Mouse (Mus musculus) heart, postnatal 0 days (tissue): Measurements from ENCODE around the gene Cep112. TPM values are rescaled to one million over a fixed set of nuclear protein-coding genes. Genes with fewer than 3 reads are reported as not detected.
A peak's percentile ranks its signal among the peaks of the same experiment; 100 is the strongest.

ENCODE experiments used
- ATAC-seq: fragments of 200-750 bp; cut with Nextera tagmentation; 2 replicates; pipeline ENCODE4 v1.8.0; 2017; ENCODE audit warnings: low read depth, moderate number of reproducible peaks, moderate library complexity; ENCODE audit not compliant: insufficient read depth
- DNase-seq: peaks from one replicate; pipeline ENCODE4 v3.0.0-alpha.2; 2016; ENCODE audit warnings: low spot score
- H3K27ac ChIP-seq: fragments of 300-500 bp; sonication (generic); 2 replicates; pipeline ENCODE4 v1.5.1; 2014; ENCODE audit warnings: low read depth, mild to moderate bottlenecking
- H3K27me3 ChIP-seq: fragments of 300-500 bp; sonication (generic); 2 replicates; pipeline ENCODE4 v1.6.1; 2014; ENCODE audit warnings: low read length, mixed read lengths; ENCODE audit not compliant: control insufficient read depth, insufficient read depth
- H3K36me3 ChIP-seq: fragments of 300-500 bp; sonication (generic); replicated peaks from 2 replicates; pipeline ENCODE4 v1.6.1; 2014; ENCODE audit warnings: low read length, mixed read lengths; ENCODE audit not compliant: control insufficient read depth, insufficient read depth
- H3K4me1 ChIP-seq: fragments of 300-500 bp; sonication (generic); 2 replicates; pipeline ENCODE4 v1.6.1; 2014; ENCODE audit warnings: antibody characterized with exemption; ENCODE audit not compliant: control insufficient read depth, insufficient read depth
- H3K4me2 ChIP-seq: fragments of 300-500 bp; sonication (generic); 2 replicates; pipeline ENCODE4 v1.6.1; 2014; ENCODE audit warnings: low read depth, mild to moderate bottlenecking, low read length, moderate library complexity
- H3K4me3 ChIP-seq: fragments of 300-500 bp; sonication (generic); 2 replicates; pipeline ENCODE4 v1.5.1; 2014; ENCODE audit warnings: low read depth, low read length
- H3K9ac ChIP-seq: fragments of 300-500 bp; sonication (generic); replicated peaks from 2 replicates; pipeline ENCODE4 v1.6.1; 2014; ENCODE audit warnings: low read depth, low read length, mixed read lengths
- H3K9me3 ChIP-seq: fragments of 300-500 bp; sonication (generic); replicated peaks from 2 replicates; pipeline ENCODE4 v1.6.1; 2016; ENCODE audit warnings: low read length; ENCODE audit not compliant: control insufficient read depth
- CTCF ChIP-seq: IDR thresholded peaks from 2 replicates; pipeline ENCODE4 v1.5.1; 2016; ENCODE audit warnings: antibody characterized with exemption, control low read depth, low read depth
- EP300 ChIP-seq: IDR thresholded peaks from 2 replicates; pipeline ENCODE4 v1.6.1; 2016; ENCODE audit warnings: antibody characterized with exemption, low read depth
- WGBS: fragments of 180-500 bp; shearing (Covaris S2); extraction: QIAGEN DNeasy Blood & Tissue Kit; methylation state at CpG from one replicate; pipeline ENCODE4 v1.1.7; 2014; 5-methylcytosine and 5-hydroxymethylcytosine counted together
- polyA plus RNA-seq: library from polyadenylated mRNA; unstranded; fragments of >200 nt; fragmentation: Nextera tagmentation; extraction: Ambion mirVana; gene quantifications from 2 replicates; pipeline ENCODE4 v1.2.1, GENCODE M21; 2015
- total RNA-seq: library from RNA; depleted of rRNA; stranded (reverse); fragments of >200 nt; gene quantifications from 2 replicates; pipeline ENCODE4 v1.2.3, GENCODE M21; 2014; ENCODE audit warnings: low replicate concordance

Cep112 gene
- total and polyA plus RNA-seq, 2 experiments from 2014 or later = 1.2 to 5.8 TPM

DNA sequence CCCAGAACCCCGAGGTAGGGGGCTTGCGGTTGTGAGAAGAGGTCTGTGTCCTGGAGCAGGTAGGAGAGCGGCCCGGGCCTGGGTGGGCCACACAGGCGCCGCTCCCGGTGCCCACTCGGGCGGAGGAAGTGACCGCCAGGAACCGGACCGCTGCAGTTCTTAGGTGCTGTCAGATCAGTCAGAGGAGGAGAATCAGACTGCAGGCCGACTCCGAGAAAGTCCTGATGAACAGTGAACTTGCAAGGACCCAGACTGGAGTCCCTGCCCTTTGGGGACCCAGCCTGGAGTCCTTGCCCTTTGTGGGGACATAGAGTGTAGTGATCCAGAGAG, 565 bp downstream of the Cep112 start:
- no peaks in the 10 kb centered on the region for H3K27me3 ChIP-seq
- H3K9ac ChIP-seq = peak overlapping the region; percentile 79
- TF ChIP-seq EP300 = no peak
- TF ChIP-seq CTCF = no peak
- no peaks in the 10 kb centered on the region for H3K36me3 ChIP-seq
- no peaks in the 10 kb centered on the region for H3K9me3 ChIP-seq
- H3K4me1 ChIP-seq = no peaks in the 10 kb centered on the region
- H3K4me2 ChIP-seq = peak overlapping the region; percentile 90
- H3K27ac ChIP-seq = peak overlapping the region; percentile 46
- DNase-seq (no peak), ATAC-seq (peak; percentile 40)
- WGBS = 4% methylated on average over 14 of the region's 14 CpGs
- peak overlapping the region; percentile 79 for H3K4me3 ChIP-seq

DNA sequence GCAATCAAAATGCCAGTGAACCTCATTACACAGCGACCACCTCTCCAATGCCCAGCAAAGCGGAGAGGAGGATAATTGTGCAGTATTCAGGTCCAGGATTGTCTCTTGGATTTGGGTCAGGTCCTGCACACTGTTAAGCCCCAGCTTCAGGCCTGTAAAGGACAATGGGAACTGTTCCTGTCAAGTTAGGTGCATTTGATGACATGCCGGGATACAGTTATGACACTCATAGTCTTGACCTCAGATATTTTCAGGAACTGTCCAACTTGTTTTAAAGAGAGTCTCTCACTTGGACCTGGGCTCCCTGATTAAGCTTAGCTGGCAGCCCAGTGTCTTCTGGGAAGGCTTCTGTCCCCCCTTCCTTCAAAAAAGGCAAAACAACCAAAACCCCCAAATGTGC, 1.1 kb downstream of the Cep112 start:
- H3K27ac ChIP-seq = no peak overlapping the region
- WGBS = 79% methylated on average over 3 of the region's 3 CpGs
- TF ChIP-seq EP300 (no peak), CTCF (no peak)
- H3K4me2 ChIP-seq = peak overlapping the region; percentile 90
- no peak for ATAC-seq
- H3K9ac ChIP-seq = peak overlapping the region; percentile 79; the same call in 1 of the 2 replicates
- no peaks in the 10 kb centered on the region for H3K27me3 ChIP-seq
- H3K36me3 ChIP-seq = no peaks in the 10 kb centered on the region
- no peaks in the 10 kb centered on the region for H3K9me3 ChIP-seq
- DNase-seq = no peak
- H3K4me1 ChIP-seq = no peaks in the 10 kb centered on the region
- H3K4me3 ChIP-seq = peak overlapping the region; percentile 79; the same call in 1 of the 2 replicates

DNA sequence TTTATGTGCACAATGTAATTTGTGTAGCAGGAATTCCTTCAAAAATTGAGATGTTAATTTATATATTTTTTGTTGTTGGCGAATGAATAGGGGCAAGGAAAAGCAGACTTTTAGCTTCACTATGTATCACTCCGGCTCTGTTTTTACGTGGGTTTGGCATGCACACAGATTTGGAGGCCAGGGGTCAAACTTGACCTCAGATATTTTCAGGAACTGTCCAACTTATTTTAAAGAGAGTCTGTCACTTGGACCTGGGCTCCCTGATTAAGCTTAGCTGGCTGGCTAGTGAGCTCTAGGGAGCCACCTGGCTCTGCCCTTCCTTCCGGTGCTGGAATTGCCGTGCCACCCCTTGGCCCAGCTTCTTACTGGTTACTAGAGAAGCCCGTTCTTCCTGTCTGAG, 2.2 kb downstream of the Cep112 start:
- H3K36me3 ChIP-seq = no peaks in the 10 kb centered on the region
- WGBS = 63% methylated on average over 6 of the region's 6 CpGs
- ATAC-seq (no peak), DNase-seq (no peak)
- no peak overlapping the region for H3K4me3 ChIP-seq
- no peaks in the 10 kb centered on the region for H3K27me3 ChIP-seq
- no peak overlapping the region for H3K9ac ChIP-seq
- no peak for TF ChIP-seq EP300
- H3K4me1 ChIP-seq = no peaks in the 10 kb centered on the region
- H3K27ac ChIP-seq = no peak overlapping the region
- H3K9me3 ChIP-seq = no peaks in the 10 kb centered on the region
- H3K4me2 ChIP-seq = no peak overlapping the region

DNA sequence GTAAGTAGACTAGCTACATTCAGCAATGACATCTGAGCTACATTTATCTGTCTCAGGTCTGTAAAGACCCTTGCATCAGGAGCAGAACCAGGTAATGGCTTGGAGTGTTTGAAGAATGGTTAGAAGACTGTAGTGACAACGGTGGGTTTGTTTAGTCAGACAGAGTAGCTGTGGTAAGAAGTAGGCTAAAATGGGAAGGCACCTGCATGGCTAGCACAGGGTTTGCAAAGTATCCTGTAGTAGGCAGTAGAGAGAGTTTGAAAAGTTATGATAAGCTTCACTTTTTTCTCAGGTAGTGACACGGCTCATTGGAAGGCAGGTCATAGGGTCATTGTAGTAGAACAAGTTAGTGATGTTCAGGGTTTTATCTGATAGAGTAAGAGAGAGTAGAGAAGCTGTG, 4.1 kb downstream of the Cep112 start:
- no peak for ATAC-seq
- Histone ChIP-seq H3K27ac (no peak overlapping the region), H3K36me3 (no peaks in the 10 kb centered on the region), H3K9me3 (no peaks in the 10 kb centered on the region), H3K9ac (no peak overlapping the region), H3K4me3 (no peak overlapping the region), H3K4me2 (no peak overlapping the region), H3K27me3 (no peaks in the 10 kb centered on the region), H3K4me1 (no peaks in the 10 kb centered on the region)
- 72% methylated on average over 2 of the region's 2 CpGs for WGBS
- no peak for DNase-seq
- TF ChIP-seq EP300 = no peak
- no peak for TF ChIP-seq CTCF

DNA sequence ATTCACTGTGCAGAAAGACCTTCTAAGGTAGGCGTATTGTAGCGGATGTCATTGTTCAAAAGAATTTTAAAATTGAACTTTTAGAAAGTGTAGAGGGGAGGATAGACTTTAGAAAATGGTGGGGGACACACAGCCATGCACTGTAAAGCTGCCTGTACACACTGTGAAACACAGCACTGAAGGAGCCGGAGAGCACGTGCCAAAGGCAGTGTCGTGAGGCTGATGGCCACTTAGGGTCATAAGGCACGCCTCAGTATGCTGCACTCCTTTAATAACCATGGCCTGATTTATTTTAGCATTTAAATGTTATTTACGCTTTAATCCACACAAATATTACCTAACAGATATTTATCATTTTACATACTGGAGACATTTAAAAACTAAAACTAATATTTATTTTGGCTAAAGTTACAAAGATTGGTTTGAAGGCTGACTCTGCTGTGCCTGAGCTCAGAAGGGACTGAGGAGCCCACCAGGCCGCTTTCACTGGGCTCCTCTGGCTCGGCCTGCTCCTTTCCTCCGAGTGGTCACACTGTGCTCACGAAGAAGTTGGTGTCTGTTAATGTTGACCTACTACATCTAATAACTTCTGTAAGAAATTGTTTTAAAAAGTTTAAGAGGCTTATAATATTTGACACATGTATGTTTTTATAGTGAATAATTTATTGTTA, 19.0 kb downstream of the Cep112 start:
- Histone ChIP-seq H3K4me1 (no peaks in the 10 kb centered on the region), H3K4me3 (no peak overlapping the region), H3K36me3 (0 out of 2 replicates have a peak, but pooled peaks cover 4% of the 10 kb centered on the region), H3K9ac (no peak overlapping the region), H3K27me3 (no peaks in the 10 kb centered on the region), H3K27ac (no peak overlapping the region), H3K4me2 (no peak overlapping the region), H3K9me3 (no peaks in the 10 kb centered on the region)
- 89% methylated on average over 11 of the region's 11 CpGs for WGBS
- DNase-seq (no peak), ATAC-seq (no peak)
- TF ChIP-seq CTCF = no peak
- no peak for TF ChIP-seq EP300

DNA sequence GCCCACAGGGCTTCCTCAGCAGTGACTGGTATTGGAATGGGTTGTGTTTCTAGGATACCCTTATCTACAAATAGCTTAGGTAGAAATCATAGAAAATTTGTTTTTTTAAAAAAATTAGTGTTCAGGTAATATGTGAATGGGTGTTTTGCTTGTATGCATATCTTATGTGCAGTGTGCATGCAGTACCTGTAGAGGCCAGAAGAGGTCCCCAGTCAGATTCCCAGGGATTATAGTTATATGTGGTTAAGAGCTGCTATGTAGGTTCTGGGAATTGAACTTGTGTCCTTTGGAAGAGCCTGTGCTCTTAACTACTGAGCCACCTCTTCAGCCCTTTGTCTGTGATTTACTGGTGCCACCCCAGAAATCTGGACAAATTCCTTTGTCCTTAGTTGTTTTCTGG, 22.2 kb downstream of the Cep112 start:
- H3K36me3 ChIP-seq = no peaks in the 10 kb centered on the region
- H3K4me1 ChIP-seq = no peaks in the 10 kb centered on the region
- H3K4me3 ChIP-seq = no peak overlapping the region
- no peaks in the 10 kb centered on the region for H3K27me3 ChIP-seq
- ATAC-seq (no peak), DNase-seq (no peak)
- no peak overlapping the region for H3K9ac ChIP-seq
- H3K4me2 ChIP-seq = no peak overlapping the region
- peaks cover 5% of the 10 kb centered on the region; the same call in 1 of the 2 replicates for H3K9me3 ChIP-seq
- no peak overlapping the region for H3K27ac ChIP-seq
- TF ChIP-seq CTCF (peak; percentile 40), EP300 (no peak)
